Mouse (Mus musculus) urinary bladder, postnatal 14 days (tissue): Measurements from ENCODE around the gene Rnf144b.

Source experiments
- DNase-seq: peaks from one replicate; pipeline ENCODE4 v3.0.0; 2021; ENCODE audit warnings: low spot score

The Rnf144b gene

DNA sequence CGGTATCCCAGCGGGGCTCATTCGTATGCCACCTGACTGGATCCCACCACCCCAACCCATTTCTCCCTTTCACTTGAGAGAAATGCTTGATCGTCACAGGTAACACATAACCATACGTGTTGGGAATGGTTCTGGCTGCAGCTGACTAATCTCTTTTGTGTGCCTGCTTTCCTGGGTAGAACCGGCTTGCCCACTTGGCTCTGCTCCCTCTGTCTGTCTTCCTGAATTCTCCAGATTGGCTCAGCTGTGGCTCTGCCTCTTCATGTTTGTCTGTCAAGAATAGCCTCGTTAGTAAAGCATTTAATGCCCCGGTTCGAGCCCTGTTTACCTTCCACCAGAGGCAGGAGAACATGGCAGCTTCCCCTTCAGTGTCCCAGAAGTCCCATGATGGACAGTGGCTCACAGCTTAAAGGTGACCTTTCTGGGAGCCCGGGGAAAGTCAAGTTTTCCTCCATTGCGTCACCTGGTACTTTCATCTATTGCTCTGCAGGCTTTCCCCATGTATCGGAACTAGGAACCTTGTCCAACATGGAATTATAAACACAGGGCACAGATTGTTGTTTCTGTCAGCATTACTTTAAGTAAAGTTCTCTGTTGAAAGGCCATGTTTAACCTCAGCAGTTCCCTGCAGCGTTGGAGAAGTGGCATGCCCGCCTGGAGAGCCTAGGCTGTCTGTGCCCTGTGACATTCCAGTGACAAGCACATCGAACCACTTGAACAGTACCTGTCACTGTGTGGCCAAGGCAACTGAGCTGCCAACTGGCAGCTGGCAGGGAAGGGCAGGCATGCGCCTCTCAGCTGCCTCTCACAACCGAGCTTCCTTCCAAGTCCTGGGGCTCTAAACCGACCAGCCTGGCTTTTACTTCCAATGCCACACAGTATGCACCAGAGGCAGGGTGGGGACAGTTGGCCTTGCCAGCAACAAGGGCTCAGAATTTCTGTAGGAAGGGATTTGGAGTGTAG, 101.4 kb downstream of the Rnf144b start:
- peak; percentile 71 for DNase-seq

DNA sequence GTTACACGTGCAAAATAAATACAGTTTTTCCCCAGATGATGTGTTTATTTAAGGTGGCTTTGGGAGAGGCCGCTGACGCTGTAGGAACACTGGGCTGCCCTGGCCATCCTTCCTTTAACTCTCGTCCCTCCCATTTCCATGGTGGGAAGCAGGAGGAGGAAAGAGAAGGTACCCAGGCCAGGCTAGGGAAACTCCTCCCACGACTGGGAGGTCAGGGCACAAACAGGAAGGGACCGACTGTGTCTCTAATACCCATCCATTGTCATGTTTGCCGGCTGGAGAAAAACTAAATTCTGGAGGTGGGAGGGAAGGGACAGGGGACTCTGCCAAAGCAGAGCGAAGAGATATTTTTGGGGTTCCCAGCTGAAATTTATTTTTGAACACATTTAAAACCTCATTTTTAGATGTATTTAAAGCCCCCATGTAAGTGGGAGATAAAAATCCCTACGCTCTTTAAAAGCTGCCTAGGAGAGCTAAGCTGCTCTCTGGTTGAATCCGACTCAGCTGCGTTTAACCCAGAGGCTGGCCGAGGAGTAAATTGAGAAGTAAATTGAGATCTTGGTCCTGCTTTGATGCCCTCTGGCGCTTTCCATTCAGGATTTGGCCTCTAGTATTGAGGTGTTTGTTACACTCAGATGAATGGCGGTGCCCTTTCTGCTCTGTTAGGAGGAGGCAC, 102.3 kb downstream of the Rnf144b start:
- DNase-seq: no peak

DNA sequence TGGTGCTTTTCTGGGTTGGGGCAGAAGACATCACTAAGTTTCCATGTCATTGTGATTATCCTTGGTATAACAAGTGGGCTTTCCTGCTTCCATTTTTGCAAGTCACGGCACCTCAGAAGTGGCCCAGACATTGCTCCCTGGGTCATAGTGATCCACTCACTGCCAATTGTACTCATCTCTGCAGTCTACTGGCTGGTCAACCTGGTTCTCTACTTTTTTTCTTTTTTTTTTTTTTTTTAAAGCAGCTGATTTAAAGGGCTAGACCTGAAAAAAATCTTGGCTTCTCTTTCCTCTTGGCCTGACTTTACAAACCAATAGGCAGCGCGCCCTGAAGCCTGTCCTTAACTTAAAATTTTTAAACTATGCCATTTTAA, 102.9 kb downstream of the Rnf144b start:
- no peak for DNase-seq

DNA sequence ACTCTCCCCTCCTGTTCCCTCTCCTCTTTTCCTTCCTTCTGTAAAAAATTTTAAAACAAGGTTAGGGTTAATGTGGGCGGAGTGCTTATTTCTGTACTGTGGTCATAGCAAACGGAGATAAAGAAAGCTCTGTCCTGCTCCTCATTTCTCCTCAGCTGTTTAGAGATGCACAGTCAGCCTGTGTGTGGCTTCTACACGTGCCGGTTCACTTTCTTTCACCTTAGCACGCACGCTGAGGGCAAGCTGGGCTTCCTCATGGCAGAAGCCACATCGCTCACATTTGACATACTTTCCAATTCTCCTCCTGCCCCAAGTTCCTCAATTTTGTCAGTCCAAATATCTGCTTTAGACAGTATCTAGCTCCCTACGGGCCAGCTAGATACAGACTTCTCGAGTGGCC, 103.3 kb downstream of the Rnf144b start:
- no peak for DNase-seq

DNA sequence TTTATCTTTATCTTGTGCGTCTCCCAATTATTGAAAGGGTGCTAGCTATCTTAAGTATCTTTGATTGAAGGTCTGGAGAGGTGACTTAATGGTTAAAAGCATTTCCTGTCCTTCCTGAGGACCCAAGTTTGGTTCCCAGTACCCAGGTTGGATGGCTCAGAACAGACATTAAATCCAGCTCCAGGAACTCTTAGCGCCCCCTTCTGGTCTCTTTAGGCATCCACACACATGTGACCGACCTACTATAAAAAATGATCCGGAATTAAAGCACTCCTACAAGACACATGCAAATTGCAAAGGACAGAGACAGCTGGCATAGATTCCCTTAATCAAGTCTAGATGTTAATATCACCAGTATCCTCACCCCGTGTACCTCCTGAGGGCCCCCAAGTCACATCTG, 104.1 kb downstream of the Rnf144b start:
- no peak for DNase-seq

DNA sequence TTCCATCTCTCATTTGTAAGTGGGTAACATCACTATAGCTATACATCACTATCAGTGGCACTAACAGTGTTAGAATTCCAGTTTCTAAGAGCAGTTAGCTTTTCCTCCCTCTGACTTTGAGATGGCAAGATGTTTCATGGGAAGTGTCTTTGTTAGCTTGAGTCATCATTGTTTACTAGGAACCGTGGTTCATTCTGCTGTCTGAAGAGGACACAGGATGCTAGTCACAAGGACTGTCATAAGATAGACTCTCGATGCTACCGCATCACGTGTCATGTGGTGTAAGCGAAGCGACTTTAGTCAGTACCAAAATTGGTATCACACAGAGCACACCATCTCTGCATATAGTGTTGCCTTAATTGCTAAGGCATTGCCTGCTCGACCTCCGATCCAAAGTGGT, 105.7 kb downstream of the Rnf144b start:
- no peak for DNase-seq

DNA sequence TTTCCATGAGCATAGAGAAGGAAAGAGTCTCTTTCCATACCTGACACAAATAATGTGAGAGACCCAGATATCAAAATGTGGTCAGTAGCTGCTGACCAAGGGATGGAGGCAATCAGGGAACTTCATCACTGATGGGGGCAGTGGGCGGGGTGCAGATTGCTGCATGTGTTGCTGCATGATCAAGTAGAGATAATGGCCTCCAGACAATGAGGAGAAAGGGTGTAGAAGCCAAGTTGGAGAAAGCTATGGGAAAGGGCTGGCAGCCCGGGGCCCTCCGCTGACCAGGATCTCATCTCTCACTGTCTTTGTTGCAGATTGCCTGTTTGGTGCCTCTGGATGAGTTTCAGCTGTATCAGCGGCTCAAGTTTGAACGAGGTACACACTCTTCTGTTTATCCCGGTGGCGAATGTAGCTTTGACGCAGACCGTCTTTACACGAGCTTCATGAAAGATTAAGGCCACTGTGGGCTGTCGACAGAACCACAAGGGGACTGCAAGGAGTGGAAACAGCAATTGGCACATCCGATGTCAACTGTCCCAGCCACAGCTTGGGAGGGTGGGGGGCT, 106.3 kb downstream of the Rnf144b start:
- no peak for DNase-seq

DNA sequence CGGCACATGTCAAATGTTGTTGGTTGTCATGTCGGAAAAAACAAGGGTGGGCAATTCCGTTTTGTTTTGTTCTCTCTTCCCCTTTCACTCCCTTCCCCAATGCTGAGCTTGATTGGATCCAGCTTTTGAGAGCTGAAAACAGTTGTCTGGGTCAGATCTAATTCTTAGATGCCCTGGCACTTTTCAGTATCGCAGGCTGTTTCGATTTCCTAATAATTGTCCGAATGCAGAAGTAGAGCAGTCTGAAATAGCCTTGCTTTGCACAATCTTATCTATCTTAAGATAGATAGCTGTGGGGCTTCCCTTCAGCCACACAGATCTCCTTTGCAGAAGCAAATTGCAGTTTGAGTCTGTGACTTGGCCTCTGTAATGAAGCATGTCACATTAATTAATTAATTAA, 109.7 kb downstream of the Rnf144b start:
- no peak for DNase-seq

DNA sequence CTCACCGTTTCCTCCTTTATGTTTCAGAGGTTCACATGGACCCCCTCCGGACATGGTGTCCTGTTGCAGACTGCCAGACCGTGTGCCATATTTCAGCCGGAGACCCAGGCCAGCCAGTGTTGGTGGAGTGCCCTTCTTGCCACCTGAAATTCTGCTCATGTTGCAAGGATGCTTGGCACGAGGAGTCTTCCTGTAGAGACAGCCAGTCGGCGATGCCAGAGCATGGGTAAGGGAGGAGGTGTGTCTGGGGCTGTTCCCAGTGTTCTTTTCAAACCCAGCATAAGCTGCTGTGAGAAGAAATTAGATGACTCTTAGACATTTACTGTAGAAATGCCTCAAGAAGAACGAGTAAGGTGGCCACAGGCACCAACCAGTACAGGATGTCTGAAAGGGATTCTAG, 114.9 kb downstream of the Rnf144b start:
- DNase-seq: no peak

DNA sequence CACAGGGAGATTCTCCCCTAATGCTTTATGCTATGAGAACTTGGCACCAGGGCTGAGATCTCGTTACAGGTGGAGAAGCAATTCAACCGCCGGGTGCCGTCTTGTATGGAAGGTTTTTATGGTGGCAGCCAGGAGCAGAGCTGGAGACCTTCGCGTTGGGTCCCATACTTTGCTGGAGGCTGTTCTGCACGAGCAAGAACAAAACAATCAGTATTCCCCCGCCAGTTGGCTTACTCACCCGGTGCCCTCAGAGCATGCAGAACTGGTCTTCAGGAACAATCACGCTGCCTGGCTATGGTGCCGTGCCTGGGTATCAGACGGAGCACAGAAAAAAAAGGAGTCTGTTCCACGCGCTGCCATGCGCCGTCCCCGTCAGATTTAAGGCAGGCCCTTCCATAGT, 115.7 kb downstream of the Rnf144b start:
- no peak for DNase-seq

DNA sequence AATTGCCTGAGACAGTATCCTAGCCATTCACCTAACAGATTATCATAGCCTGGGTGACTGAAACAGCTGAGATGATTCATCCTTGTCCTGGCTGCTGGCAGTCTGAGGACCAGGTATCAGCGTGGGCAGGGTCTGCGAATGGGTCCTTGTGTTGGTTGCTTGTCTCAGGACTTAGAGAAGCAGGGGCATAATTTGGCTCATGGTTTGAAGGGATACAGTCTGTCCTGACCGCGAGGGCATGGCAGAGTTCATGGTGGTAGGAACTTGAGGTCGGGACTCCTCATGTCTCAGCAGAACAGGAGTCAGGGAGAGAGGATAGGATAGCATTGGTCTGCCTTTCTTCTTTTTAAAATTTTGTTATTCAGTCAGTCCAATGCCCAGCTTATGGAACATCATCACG, 121.1 kb downstream of the Rnf144b start:
- no peak for DNase-seq

DNA sequence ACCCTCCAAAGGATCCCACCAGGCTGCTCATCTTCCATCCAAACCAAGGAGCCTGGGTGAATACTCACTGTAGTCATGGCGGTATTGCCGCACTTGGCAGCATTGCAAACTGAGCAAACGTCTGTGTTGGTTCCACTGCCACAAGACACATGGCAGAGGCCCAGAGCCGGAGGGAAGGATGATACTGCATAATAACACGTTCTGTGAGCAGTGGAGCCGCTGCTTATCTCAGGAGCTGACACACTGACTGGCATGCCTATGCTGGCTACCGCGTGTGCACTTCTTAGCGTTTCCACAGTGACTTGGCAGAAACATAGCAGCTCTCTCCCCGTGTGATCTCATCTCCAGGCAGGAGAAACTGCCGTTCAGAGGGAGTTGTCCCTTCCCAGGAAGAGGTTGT, 122.3 kb downstream of the Rnf144b start:
- no peak for DNase-seq

DNA sequence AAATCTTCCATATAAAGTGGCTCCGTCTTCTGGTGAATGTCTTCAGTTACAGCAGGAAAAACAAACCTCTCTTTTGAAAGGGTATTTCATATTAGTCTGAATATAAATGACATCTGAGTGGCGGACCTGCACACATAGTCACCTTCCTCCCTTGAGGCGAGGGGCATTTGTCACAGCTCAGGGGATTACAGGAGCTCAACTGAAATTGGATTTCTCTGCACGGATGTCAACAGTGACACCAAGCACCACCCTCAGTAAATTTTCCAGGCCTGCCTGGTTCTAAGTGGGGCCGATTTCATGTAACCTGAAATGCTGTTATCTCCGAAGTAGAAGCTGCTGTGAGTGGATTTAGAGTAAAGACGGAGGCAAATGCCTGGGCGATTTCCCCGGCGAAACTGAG, 124.0 kb downstream of the Rnf144b start:
- DNase-seq: no peak

DNA sequence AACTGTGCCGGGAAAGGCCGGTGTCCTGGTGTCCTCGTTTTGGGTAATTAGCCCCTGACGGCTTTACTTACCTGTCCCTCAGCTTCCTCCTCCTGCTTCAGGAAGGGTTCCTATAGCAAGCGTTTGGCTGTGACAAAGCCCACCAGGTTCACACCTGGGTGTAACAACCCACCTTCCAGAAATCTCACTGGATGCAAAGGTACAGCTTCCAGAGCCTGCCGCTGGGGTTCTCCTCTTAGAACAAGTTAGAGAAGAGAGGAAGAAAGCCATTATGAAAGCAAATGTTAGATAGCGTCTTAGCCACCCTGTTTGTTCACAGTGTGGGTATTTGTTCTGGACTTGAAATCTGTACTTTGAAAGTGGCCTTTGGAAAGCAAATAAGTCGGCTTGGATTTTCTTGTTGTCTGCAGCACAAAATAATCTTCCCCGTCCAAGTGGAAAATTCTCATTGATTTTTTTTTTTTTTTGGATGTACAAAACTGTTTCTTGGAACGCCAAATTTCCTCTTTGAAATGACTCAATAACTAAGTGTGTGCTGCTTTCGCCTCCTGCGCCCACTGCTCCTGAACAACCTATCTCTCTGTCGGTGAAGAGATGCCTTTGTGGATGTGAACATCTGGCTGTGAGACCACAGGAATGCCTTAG, 124.8 kb downstream of the Rnf144b start:
- DNase-seq: no peak

DNA sequence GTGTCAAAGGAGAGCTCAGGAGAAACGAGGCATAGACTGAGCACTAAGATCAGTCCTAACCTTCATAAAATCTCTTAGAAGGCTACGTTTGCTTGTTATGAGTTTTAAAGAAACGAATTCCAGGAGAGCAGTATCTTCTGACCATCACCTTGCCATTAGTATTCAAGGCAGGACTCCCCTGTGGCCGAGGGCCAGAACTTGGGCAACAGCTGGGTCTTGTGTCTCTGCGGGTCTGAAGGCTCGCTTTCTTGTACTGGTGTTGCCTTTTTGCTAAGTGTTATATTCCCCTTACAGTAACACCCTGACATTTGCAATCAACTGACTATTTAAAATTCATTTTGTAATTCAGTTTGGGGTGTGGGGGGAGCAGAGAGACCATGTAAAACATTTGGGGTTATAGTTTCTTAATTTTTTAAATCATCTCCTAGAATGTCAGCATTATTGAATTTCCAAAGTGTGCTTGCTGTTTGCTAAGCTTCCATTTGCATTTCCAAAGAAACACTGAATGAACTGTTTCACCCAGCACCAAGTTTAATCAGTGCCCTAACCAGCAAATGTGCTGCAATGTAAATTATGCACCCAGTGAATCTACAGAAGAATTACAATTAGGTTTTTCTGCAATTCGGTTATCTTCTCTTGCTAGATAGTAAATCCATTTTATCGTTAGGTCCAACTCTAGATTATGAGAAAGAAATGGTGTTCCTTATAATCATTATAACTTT, 126.0 kb downstream of the Rnf144b start:
- no peak for DNase-seq

DNA sequence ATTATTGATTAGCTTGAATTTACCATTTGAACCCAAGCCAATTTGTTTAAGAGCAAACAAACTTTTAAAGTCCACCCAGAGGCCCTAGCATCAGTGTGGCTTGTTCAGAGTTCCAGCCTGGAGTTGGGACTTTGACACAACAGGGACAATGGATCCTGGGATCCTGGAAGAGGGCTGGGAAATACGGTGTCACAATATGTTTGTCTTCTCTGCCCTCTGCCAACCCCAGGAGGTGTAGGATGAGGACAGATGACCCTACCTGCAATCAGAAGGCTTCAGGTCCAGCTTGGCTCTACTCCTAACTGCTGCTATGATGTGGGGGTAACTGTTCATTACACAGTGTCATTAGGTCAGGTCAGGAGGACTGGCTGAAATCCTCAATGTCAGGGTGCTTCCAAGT, 128.2 kb downstream of the Rnf144b start:
- DNase-seq: no peak

DNA sequence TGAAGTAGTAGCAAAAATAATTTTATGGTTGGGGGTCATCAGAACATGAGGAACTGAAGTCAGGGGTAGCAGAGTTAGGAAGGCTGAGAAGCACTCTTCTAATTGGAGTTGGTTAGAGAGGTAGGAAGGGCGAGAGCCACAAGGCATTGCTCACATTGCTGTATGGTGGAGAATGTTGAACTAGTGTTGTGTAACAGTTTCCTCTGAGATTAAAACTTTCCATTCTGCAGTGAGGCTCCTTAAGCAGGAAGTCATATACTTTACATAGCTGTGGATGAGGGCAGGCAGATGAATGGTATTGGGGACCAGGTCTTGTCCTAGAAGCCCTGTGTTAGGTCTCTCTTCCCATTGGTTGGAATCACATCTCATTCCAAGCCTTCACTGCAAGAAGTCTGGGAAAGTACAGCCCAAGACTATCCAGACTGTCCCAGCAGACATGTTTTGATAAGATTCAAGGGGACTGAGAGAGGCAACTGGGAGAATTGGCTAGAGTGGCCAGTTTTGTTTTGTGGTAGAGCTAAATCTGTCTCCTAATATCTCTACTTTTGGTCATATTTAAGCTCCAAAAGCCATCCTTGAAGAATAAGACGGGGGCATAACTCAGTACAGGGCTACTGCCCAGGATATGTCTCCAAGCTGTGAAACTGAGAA, 128.8 kb downstream of the Rnf144b start:
- no peak for DNase-seq

DNA sequence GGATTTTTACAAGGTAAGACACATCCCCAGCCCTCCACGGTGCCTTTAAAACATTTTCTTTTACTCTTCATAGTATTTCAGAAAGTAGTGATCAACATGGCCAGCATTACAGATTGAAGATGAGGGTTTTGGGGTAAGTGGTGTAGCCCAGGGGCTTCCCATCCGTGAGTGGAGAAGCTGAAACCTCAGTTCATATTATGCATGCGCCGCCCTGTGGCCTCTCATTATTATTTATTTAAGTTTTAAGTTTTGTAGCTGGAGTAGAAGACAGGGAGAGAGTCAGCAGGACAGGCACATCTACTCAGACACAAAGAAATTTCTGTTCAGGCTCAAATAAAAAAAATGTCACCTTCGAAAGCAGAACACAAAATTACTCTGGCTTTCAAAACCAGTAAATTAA, 131.3 kb downstream of the Rnf144b start:
- DNase-seq: no peak

DNA sequence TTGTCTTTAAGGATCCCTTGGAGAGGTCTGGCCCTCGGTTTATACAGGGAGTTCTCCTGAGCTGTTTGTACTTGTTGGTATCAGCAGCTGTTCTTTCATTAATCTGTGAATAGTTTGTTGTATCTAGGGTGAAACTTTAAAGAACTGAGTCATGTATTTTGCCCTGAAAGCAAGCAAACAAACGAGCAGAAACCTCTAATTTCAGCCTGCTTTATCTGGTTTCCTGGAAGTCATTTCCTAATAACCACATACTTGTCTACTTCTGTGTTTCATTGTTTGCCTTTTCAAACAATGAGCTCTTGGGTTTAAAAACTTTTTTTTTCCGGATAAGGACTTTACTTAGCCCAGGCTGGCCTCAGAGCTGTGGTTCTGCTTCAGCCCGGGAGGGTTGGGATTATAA, 136.8 kb downstream of the Rnf144b start:
- no peak for DNase-seq

DNA sequence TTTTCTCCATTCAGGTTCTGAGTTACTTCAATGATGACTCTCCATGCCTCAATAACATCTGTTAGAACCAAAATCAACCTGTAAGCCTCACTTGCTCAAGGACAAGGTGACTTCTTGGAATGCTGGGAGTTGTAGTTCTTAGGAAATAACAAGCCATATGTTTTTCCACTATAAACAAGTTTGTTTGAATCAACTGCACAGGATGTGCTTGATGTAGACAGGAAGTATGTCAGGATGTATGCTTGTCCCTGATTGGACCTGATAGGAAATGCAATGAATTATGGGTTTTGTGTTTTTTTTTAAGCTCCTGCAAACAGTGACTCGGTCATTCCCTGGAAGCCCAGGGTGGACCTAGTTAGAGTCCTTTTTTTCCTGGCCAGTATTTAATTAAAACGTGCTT, 139.5 kb downstream of the Rnf144b start:
- no peak for DNase-seq

DNA sequence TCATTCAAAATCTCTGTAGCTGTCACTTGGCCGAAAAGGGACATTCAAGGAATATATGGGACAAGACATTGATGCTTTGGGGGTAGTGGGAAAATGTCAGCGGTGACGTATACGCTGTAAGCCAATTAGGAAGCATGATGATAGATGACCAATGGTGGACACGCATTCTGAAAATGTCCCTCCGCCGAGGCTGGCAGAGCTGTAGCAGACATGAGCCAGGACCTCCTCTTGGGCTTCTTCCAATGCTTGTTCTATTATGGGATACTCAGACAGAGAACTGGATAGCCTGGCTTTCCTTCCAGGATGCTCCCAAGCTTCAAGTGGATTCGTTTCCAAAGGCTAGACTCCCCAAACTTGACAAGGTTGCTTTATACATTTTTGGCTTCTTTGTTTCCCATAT, 141.9 kb downstream of the Rnf144b start:
- no peak for DNase-seq

DNA sequence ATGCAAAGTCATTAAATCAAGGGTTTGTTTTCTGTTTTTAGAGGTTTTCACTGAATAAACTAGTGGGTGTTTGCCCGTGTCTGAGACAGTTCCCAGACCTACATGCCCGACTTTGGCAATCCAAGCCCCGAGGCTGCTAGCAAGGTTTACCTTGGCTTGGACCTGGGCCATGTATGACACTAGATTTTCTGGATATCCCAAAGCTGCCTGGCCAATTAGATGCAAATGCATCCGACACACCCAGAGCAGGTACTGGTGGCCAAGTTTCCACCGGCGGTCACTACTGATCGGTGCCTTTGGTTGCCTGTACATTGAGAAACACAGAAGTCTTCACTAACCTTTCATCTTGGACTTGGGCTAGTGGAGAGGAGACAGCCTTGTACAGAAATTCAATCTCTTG, 144.0 kb downstream of the Rnf144b start:
- DNase-seq: no peak
